Mouse (Mus musculus): ENCODE measurements around the gene Hscb. TPM values are rescaled to one million over a fixed set of nuclear protein-coding genes. Genes with fewer than 3 reads are reported as not detected.

Gene Hscb
- 36.3 TPM for polyA plus RNA-seq (2014; fragmentation: Illumina TruSeq; extraction: RNeasy Lipid Tissue Mini Kit (QIAGEN cat#74804))

DNA sequence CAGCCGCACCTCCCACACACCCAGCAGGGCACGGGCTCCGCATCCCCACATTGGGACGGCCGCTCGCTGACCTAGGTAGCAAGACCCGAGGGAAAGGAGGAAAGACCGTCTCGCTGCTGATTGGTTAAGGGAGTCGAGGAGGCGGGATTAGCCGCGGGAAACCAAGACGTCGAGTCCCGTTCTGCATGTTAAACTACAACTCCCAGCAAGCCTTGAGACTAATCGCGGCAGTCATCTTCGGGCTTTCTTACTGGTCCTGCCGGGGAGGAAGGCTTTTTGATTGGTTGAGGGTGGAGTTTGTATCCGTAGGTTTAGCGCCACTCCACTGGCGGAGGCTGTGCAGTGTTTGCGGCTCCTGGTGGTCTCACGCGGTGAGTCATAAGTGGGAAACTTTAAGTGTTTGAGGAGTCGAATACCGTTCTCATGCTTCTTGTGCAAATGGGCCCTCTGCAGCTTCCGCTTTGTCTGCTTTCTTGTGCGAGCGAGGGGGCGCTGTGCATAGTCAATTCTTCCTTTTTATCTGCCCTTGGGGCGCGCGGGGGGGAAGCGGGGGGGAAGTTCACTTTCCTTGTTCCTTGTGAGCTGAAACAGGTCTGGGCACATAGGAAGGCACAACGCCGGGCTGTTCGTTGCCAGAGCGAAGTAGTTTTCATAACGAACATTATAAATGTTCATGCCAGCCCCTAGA lies at the start of gene Hscb, which contains the start of gene Chek2:
Gene Hscb, minus strand, starts transcription at position 100 of the 688 bp plus-strand sequence.
Gene Chek2, plus strand, starts transcription at position 302 of the 688 bp plus-strand sequence.

GRCm38 (mm10) chr5:110879584-110880374 lies 40.2 kb upstream of the Hscb start, which contains the start of gene Ttc28:
Gene Ttc28 (plus strand): TSS chr5:110879803.

DNA sequence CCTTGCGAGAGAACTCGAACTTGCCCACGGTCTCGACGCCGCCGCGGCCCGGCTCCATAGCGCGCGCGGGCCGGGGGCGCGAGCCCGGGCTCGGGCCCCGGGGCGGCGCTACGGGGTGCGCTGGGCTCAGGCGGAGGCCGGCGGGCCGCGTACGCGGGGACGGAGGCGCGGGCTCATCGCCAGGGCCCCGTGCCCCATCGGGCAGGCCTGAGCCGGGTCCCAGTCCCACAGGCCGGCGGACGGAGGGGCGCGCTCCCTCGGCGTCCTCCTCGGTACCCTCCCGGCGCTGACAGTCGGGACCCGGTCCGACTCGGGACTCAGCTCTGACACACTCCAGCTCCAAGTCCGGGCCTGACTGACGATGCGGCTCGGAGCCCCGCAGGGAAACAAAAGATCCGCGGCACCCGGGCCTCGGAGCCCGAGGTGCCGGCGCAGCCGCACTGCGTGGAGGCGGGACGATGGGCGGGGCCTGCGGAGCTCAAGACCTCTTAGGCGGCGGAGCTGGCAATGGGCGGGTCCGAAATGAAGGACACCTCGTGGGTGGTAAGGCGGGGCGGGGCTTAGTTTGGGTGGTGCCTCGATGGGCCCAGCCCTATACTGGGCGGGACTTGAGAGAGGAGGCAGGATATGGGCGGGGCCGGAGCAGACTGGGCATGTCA lies 29.8 kb downstream of the Hscb start, which contains the start of gene Ulk1:
Gene Ulk1, minus strand, starts transcription at position 431 of the 659 bp plus-strand sequence.

DNA sequence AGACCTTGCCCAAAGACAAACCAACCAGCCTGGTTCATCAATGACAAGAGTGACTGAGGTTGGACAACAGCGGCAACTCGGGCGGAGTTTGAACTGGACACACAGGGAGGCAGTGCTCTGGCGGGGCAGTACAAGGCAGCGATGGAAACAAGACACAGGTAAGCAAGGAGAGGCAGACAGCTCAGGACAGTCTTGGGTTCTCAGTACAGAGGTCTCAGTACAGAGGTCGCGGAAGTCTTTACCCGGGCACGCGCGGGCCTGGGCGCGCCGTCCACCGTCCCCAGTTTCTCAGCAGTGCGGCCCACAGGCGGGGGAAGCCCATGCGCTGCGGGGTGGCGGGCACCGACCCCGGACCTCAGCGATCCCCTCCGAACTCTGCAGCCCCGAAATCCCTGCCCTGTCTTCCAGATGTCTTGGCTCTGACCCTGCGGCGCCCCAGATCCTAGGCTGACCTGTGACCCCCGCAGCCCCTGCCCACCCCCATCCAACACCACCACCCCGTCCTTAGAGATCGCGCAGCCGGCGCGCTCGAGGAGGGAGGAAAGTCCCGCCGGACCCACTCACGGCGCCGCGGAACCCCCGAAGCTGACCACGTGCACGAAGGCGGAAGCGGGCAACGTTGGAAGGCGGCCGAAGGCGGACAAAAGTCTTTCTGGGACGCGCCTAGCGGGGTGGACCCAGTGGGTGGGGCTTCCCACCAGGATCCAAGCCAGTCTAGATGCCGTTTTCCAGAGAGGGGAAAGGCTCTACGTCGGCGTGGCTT lies 59.4 kb downstream of the Hscb start, which contains the start of gene Pus1:
Gene Pus1, minus strand, starts transcription at position 662 of the 763 bp plus-strand sequence.

Other genes starting within 250 kb of the Hscb start
- 3.1 TPM for gene Noc4l, start 186.4 kb downstream of the Hscb start, polyA plus RNA-seq (2014; fragmentation: Illumina TruSeq; extraction: RNeasy Lipid Tissue Mini Kit (QIAGEN cat#74804))
- 9.6 TPM for gene Ddx51, start 186.3 kb downstream of the Hscb start, polyA plus RNA-seq (2014; fragmentation: Illumina TruSeq; extraction: RNeasy Lipid Tissue Mini Kit (QIAGEN cat#74804))
- gene Ep400, start 69.1 kb downstream of the Hscb start, polyA plus RNA-seq (2014; fragmentation: Illumina TruSeq; extraction: RNeasy Lipid Tissue Mini Kit (QIAGEN cat#74804)), result 31.2 TPM
- not detected for gene Pus1, start 59.1 kb downstream of the Hscb start, polyA plus RNA-seq (2014; fragmentation: Illumina TruSeq; extraction: RNeasy Lipid Tissue Mini Kit (QIAGEN cat#74804))
- gene Ulk1, start 29.7 kb downstream of the Hscb start, polyA plus RNA-seq (2014; fragmentation: Illumina TruSeq; extraction: RNeasy Lipid Tissue Mini Kit (QIAGEN cat#74804)), result 7.8 TPM
- 18.9 TPM for gene Chek2, start 202 bp upstream of the Hscb start, polyA plus RNA-seq (2014; fragmentation: Illumina TruSeq; extraction: RNeasy Lipid Tissue Mini Kit (QIAGEN cat#74804))
- 9.8 TPM for gene Ttc28, start 40.0 kb upstream of the Hscb start, polyA plus RNA-seq (2014; fragmentation: Illumina TruSeq; extraction: RNeasy Lipid Tissue Mini Kit (QIAGEN cat#74804))

All from ovary, adult 10 weeks (tissue).